Mouse (Mus musculus): ENCODE data around the gene Zbtb12. TPM values are rescaled to one million over a fixed set of nuclear protein-coding genes. Genes with fewer than 3 reads are reported as not detected.
"Not testable (repeated sequence)": the region's sequence is repeated elsewhere in the genome, so short reads cannot be mapped to it uniquely, and the experiment has no call there.

The Zbtb12 gene
- 2.5 and 2.8 TPM in 2 replicates for polyA plus RNA-seq (2015; fragmentation: Nextera tagmentation; extraction: Ambion mirVana)

- Histone ChIP-seq H3K9me3 (no peaks in the 10 kb centered on the region), H3K27me3 (replicated peaks) (no peaks in the 10 kb centered on the region), H3K4me3 (replicated peaks) (no peak within 1 kb of the TSS), H3K4me2 (replicated peaks) (no peak within 1 kb of the TSS), H3K9ac (no peak within 1 kb of the TSS), H3K27ac (no peak within 1 kb of the TSS), H3K4me1 (replicated peaks) (peaks cover 12% of the 10 kb centered on the region; the same call in 1 of the 2 replicates), H3K36me3 (no peaks in the 10 kb centered on the region)
- 59% methylated on average over 11 of the region's 11 CpGs for WGBS
- ATAC-seq, result no peak
Observed at GRCm38 (mm10) chr17:34879336-34879879, at the start of gene Zbtb12. Zbtb12 (plus strand) TSS chr17:34879483.

DNA sequence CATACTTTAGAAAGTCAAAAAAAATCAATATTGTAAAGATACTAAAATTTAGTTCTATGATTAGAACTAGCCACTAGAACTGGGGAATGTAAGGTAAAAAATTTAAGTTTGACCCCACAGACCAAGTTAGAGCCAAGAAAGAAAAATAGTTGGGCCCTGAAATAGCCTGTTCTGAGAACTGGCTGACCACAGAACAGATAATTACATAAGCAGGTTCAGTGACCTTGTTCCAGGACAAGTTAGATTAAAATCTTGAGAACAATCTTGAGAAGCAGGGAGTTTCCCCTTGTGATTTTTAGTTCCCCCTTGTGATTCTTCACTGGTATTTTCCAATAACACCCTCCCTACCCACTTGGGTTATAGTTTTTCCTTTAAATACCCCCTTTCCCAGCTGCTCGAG is 48.5 kb upstream of the Zbtb12 start:
- H3K27ac ChIP-seq; H3K4me2 ChIP-seq (replicated peaks); H3K9me3 ChIP-seq; H3K9ac ChIP-seq; ATAC-seq; H3K27me3 ChIP-seq (replicated peaks); H3K4me3 ChIP-seq (replicated peaks); H3K4me1 ChIP-seq (replicated peaks): not testable (repeated sequence)
- H3K36me3 ChIP-seq, result peaks cover 21% of the 10 kb centered on the region
- 93% methylated on average over 1 of the region's 1 CpGs for whole genome bisulfite sequencing

- Histone ChIP-seq H3K9ac (peak overlapping the region; percentile 43), H3K27ac (peak overlapping the region; percentile 24), H3K27me3 (replicated peaks) (no peaks in the 10 kb centered on the region), H3K4me2 (replicated peaks) (peak overlapping the region; percentile 94), H3K36me3 (peaks cover 19% of the 10 kb centered on the region), H3K9me3 (no peaks in the 10 kb centered on the region), H3K4me3 (replicated peaks) (peak overlapping the region; percentile 70), H3K4me1 (replicated peaks) (peaks cover 22% of the 10 kb centered on the region)
- WGBS, result 4% methylated on average over 48 of the region's 48 CpGs
- ATAC-seq, result peak; percentile 85
Observed at GRCm38 (mm10) chr17:34836155-34836855, 43.0 kb upstream of the Zbtb12 start.

DNA sequence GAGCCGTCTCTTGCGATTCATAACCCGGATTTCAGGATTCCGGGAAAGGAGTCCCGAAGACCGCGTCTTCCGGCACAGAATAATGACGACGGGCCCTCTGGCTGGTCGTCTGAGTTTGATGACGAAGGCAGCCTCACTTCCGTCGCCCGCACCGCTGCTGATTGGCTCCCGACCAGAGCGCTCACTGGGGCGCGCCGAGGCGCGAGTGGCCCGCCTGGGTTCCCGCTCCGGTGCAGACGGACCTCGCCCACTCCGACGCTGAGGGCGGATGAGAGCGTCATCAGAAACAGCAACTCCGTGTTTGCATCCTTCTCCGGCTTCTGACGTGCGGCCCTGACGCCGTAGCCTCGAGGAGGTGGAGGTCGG is 42.4 kb upstream of the Zbtb12 start, which contains the start of the genes Stk19 and Dxo:
Gene Stk19 (minus strand): TSS at position 90 of the 366 bp plus-strand sequence.
Gene Dxo (plus strand): TSS at position 164 of the 366 bp plus-strand sequence.
- Histone ChIP-seq H3K4me1 (replicated peaks) (peaks cover 22% of the 10 kb centered on the region), H3K4me2 (replicated peaks) (peak within 1 kb of the TSS; percentile 97), H3K9me3 (no peaks in the 10 kb centered on the region), H3K27me3 (replicated peaks) (no peaks in the 10 kb centered on the region), H3K4me3 (replicated peaks) (peak within 1 kb of the TSS; percentile 70), H3K27ac (peak within 1 kb of the TSS; percentile 45), H3K9ac (peak within 1 kb of the TSS; percentile 72), H3K36me3 (peaks cover 18% of the 10 kb centered on the region)
- ATAC-seq, result peak; percentile 97
- under 1% methylated on average over 40 of the region's 40 CpGs for WGBS

- peak; percentile 36 for ATAC-seq
Observed at GRCm38 (mm10) chr17:34837464-34838324, 41.6 kb upstream of the Zbtb12 start.

GRCm38 (mm10) chr17:34838785-34839184 is 40.5 kb upstream of the Zbtb12 start:
- no peak overlapping the region for H3K4me3 ChIP-seq (replicated peaks)
- WGBS, result 87% methylated on average over 7 of the region's 7 CpGs
- H3K9ac ChIP-seq, result no peak overlapping the region
- no peak overlapping the region for H3K27ac ChIP-seq
- H3K27me3 ChIP-seq (replicated peaks), result no peaks in the 10 kb centered on the region
- H3K9me3 ChIP-seq, result no peaks in the 10 kb centered on the region
- peaks cover 22% of the 10 kb centered on the region for H3K4me1 ChIP-seq (replicated peaks)
- H3K4me2 ChIP-seq (replicated peaks), result no peak overlapping the region
- H3K36me3 ChIP-seq, result peaks cover 16% of the 10 kb centered on the region
- no peak for ATAC-seq

More at GRCm38 (mm10) chr17:34837464-34838324, 41.6 kb upstream of the Zbtb12 start:
- Histone ChIP-seq H3K4me1 (replicated peaks) (peaks cover 22% of the 10 kb centered on the region), H3K36me3 (peaks cover 16% of the 10 kb centered on the region), H3K4me3 (replicated peaks) (peak overlapping the region; percentile 70), H3K27me3 (replicated peaks) (no peaks in the 10 kb centered on the region), H3K9me3 (no peaks in the 10 kb centered on the region), H3K27ac (peak overlapping the region; percentile 45; the same call in 1 of the 2 replicates), H3K9ac (peak overlapping the region; percentile 72), H3K4me2 (replicated peaks) (peak overlapping the region; percentile 97)
- 31% methylated on average over 43 of the region's 43 CpGs for WGBS

DNA sequence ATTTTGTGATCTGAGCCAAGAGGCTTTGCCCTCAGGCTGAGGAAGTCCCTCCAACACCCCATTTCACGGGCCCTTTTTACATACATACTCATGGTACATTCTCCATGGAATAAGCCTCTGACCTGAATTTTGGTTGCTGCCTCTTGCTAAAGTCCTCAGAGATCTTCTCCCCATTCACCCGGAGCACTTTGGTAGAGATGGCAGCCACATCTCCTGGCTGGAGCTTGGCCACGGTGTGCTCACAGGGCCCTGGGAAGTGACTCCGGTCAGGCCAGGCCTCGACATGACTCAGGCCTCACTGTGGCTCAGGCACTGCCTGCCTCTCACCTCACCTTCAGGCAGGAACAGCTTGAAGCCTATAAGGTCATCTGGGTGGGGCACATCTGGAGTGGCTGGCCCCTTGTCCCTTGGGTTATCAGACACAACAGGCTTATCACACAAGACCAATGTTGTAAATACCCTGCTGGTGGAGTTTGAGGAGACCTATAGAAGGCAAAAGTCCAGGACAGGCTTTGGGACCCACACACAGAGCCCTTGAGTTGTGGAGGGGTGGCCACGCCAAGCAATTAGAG is 38.5 kb upstream of the Zbtb12 start:
- Histone ChIP-seq H3K27ac (no peak overlapping the region), H3K9me3 (no peaks in the 10 kb centered on the region), H3K4me2 (replicated peaks) (no peak overlapping the region), H3K4me1 (replicated peaks) (peaks cover 18% of the 10 kb centered on the region), H3K4me3 (replicated peaks) (no peak overlapping the region), H3K27me3 (replicated peaks) (no peaks in the 10 kb centered on the region), H3K9ac (no peak overlapping the region), H3K36me3 (peaks cover 28% of the 10 kb centered on the region)
- WGBS, result 83% methylated on average over 6 of the region's 6 CpGs
- ATAC-seq, result no peak

DNA sequence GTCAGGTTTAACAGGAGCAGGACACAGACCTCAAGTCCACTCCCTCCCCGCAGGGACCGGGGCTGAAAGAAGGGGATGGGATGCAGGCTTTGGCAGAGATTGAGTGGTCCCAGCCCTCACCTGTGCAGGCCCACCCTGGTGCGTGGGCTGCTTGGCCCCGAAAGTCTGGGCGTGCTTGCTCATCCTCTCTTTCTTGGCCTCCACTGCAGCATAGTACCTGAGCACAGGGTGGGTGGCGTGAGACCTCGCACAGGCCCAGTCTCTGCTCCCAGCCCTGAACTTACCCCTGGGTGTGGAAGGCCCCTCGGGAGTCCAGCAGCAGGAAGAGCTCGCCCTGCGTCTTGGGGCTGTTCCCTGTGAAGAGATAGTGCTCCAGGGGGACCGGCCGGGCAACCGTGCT is 34.4 kb upstream of the Zbtb12 start:
- Histone ChIP-seq H3K27ac (no peak overlapping the region), H3K9me3 (no peaks in the 10 kb centered on the region), H3K27me3 (replicated peaks) (no peaks in the 10 kb centered on the region), H3K4me1 (replicated peaks) (peaks cover 6% of the 10 kb centered on the region; the same call in 1 of the 2 replicates), H3K4me2 (replicated peaks) (no peak overlapping the region), H3K4me3 (replicated peaks) (no peak overlapping the region), H3K36me3 (peaks cover 38% of the 10 kb centered on the region), H3K9ac (no peak overlapping the region)
- WGBS, result 92% methylated on average over 13 of the region's 13 CpGs
- ATAC-seq, result no peak

DNA sequence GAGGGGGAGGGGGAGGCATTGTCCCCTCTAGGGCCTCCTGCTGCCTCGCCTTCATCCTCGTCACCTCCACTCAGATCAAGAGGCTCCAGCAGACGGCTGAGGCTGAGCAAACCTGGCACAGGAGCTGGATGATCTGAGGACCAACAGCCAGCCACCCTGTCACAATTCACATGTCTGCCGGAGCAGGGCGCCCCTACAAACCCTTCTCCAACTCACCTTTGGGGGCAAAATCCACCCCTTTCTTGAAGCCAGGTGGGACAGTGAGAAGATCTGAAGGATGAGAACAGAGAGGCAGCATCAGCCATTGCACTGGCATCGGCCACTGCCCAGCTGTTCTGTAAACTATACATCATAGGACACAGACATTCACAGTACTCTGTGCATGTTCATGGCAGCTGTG is 32.1 kb upstream of the Zbtb12 start:
- WGBS, result 87% methylated on average over 6 of the region's 6 CpGs
- H3K4me3 ChIP-seq (replicated peaks), result no peak overlapping the region
- no peak overlapping the region for H3K4me2 ChIP-seq (replicated peaks)
- no peak overlapping the region for H3K27ac ChIP-seq
- no peak for ATAC-seq
- peaks cover 17% of the 10 kb centered on the region for H3K4me1 ChIP-seq (replicated peaks)
- no peaks in the 10 kb centered on the region for H3K27me3 ChIP-seq (replicated peaks)
- H3K9me3 ChIP-seq, result no peaks in the 10 kb centered on the region
- no peak overlapping the region for H3K9ac ChIP-seq
- H3K36me3 ChIP-seq, result peaks cover 28% of the 10 kb centered on the region

DNA sequence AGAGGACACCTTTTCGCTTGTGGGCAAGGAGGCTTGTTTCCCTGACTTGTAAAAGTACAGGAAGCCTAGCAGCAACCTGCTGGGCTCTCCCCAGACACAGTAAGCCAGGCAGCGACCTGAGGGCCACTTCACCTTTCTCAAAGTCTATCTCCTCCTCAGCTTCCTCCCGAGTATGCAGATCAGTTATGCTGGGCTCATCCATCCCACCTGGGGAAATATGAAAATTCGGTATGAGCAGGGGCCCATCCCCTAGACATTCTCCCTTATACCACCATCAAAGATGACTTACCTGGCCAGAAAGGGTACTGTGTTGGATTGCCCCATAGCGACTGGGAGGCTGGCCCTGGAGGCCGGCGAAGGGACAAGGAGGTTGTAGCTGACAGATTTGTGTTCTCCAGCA is 31.7 kb upstream of the Zbtb12 start:
- H3K9me3 ChIP-seq, result no peaks in the 10 kb centered on the region
- no peak overlapping the region for H3K27ac ChIP-seq
- peaks cover 31% of the 10 kb centered on the region for H3K36me3 ChIP-seq
- no peak for ATAC-seq
- H3K9ac ChIP-seq, result no peak overlapping the region
- H3K4me1 ChIP-seq (replicated peaks), result peaks cover 17% of the 10 kb centered on the region
- WGBS, result 88% methylated on average over 7 of the region's 7 CpGs
- no peaks in the 10 kb centered on the region for H3K27me3 ChIP-seq (replicated peaks)
- H3K4me2 ChIP-seq (replicated peaks), result no peak overlapping the region
- no peak overlapping the region for H3K4me3 ChIP-seq (replicated peaks)

DNA sequence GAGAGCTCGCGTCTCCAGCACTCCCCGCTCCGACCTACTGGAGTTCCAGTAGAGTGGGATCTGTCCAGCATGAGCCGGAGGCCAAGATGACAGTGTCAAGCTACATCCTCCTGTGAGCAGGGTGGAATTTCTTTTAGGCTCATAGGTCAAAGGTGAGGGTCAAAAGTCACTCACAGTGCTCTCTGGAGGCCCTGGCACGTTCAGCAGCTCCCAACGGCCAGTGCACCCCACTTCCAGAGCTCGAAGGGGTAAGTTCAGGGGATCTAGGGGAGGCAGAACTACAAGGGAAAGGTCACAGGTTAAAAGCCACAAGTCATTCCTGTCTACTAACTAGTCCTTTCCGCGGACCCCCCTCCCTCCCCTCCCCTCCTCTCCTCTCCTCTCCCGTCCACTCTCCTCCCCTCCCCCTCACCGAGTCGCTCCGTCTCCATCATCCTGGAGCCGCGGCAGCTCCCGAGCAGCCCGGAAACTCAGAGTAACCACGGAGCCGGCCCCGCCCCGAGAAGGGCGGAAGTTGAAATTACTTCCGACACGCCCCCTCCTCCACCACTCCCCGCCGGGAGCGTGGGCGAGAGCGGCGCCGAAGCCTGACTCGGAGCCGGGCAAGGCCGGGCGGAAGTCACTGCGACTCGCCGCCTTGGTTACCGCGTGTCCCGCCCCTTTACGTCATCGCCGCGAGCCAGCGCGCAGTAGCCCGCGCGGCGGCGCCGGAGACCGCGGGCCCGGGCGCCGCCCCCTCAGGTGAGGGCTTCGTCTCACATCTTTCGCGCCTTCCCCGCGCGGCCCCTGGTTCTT is 29.4 kb upstream of the Zbtb12 start, which contains the start of the genes Skiv2l and Nelfe:
Gene Skiv2l (minus strand): TSS at position 489 of the 795 bp plus-strand sequence.
Gene Nelfe (plus strand): TSS at position 670 of the 795 bp plus-strand sequence.
- WGBS, result under 1% methylated on average over 65 of the region's 65 CpGs
- Histone ChIP-seq H3K9ac (peak within 1 kb of the TSS; percentile 73), H3K36me3 (peaks cover 45% of the 10 kb centered on the region)

More for the DNA sequence above, 29.4 kb upstream of the Zbtb12 start, which contains the start of the genes Skiv2l and Nelfe:
- Histone ChIP-seq H3K4me3 (replicated peaks) (peak within 1 kb of the TSS; percentile 72), H3K27me3 (replicated peaks) (no peaks in the 10 kb centered on the region), H3K4me1 (replicated peaks) (peaks cover 17% of the 10 kb centered on the region), H3K4me2 (replicated peaks) (peak within 1 kb of the TSS; percentile 79), H3K9me3 (no peaks in the 10 kb centered on the region), H3K27ac (peak within 1 kb of the TSS; percentile 73; the same call in 1 of the 2 replicates)
- peak; percentile 98 for ATAC-seq

All from intestine, embryonic 15.5 days (tissue).